Mouse (Mus musculus) ES-Bruce4 (cell line): Measurements from ENCODE around the gene Frmd6.

Experiments used
- CTCF ChIP-seq: IDR thresholded peaks from one replicate; pipeline ENCODE4 v1.8.1; 2011; ENCODE audit warnings: low read depth, low read length
- EP300 ChIP-seq: IDR thresholded peaks from 2 replicates; pipeline ENCODE4 v1.6.1; 2011; ENCODE audit warnings: low read depth, low read length; ENCODE audit not compliant: insufficient read depth
- POLR2A ChIP-seq: IDR thresholded peaks from one replicate; pipeline ENCODE4 v1.8.1; 2011; ENCODE audit warnings: low read length; ENCODE audit not compliant: insufficient read depth

- TF ChIP-seq CTCF: peak; percentile 63
- no peak for TF ChIP-seq POLR2A
- TF ChIP-seq EP300: no peak
These were observed 88.1 kb downstream of the Frmd6 start for GRCm38 (mm10) chr12:70913429-70913828.
